Mouse (Mus musculus): ENCODE measurements at regions not wholly inside any gene's neighbourhood (a gene's known extent, or its start where the extent isn't known, plus 50 kb on each side); places are given as distances from the start of the nearest gene placed in this dataset.
A peak's percentile ranks its signal among the peaks of the same experiment; 100 is the strongest.

DNA sequence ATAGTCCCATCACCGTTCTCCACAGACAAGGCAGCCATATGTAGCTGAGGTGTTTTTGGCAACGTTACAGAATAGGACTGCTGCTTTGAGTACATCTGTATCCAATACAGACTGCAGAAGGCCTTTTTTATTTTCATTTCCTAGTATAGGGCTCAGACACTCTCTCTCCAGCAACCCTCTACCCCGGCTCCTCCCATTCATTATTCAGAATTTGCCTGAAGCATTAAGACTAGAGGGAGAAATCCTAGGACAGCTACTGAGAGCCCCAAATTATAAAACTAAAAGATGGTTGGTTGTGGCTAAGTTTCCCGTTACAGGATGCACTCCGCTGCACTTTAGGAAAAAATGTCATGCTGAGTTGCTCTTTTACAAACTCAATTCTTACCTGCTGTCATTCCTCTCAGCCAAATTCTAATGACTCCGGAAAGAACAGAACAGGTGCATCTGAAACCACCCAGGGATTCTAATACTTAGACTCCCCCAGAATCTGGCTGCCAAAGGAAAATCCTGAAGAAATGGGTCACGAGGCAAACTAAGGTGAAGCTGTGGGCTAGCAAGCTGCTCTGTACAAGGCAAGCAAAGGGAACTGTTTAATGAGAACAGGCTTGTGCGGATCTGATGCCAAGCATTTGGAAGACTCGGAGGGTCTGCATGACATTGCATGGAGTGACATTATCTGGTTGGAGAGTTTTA lies 189.1 kb upstream of the Dph6 start:
- 16% methylated on average over 9 of the region's 9 CpGs for WGBS
- DNase-seq = peak; percentile 23 to 69
- TF ChIP-seq CTCF (IDR thresholded peaks at IDR 0.05; ENCODE audit: borderline replicate concordance, insufficient read depth, low read depth, low read length) (no peak), POLR2A (IDR thresholded peaks at IDR 0.05; ENCODE audit: borderline replicate concordance, insufficient read depth, low read length) (no peak)
- Histone ChIP-seq H3K27ac (ENCODE audit: insufficient read depth, low read length) (no peak overlapping the region), H3K4me3 (replicated peaks; ENCODE audit: insufficient read depth, low read depth, low read length) (no peak overlapping the region), H3K27me3 (ENCODE audit: control insufficient read depth, insufficient read depth, low read length) (no peaks in the 10 kb centered on the region), H3K4me1 (ENCODE audit: control insufficient read depth, insufficient read depth, low read length) (peaks cover 8% of the 10 kb centered on the region; the same call in 1 of the 2 replicates)

GRCm38 (mm10) chr2:114844389-114844771 lies 189.6 kb upstream of the Dph6 start:
- Histone ChIP-seq H3K27me3 (ENCODE audit: control insufficient read depth, insufficient read depth, low read length) (no peaks in the 10 kb centered on the region), H3K27ac (ENCODE audit: insufficient read depth, low read length) (no peak overlapping the region), H3K4me1 (ENCODE audit: control insufficient read depth, insufficient read depth, low read length) (peaks cover 8% of the 10 kb centered on the region; the same call in 1 of the 2 replicates), H3K4me3 (replicated peaks; ENCODE audit: insufficient read depth, low read depth, low read length) (no peak overlapping the region)
- no peak for DNase-seq
- 31% methylated on average over 3 of the region's 3 CpGs for WGBS
- no peak for TF ChIP-seq POLR2A (IDR thresholded peaks at IDR 0.05; ENCODE audit: borderline replicate concordance, insufficient read depth, low read length)
- TF ChIP-seq CTCF (IDR thresholded peaks at IDR 0.05; ENCODE audit: borderline replicate concordance, insufficient read depth, low read depth, low read length) = no peak

GRCm38 (mm10) chr2:114848439-114848838 lies 193.7 kb upstream of the Dph6 start:
- Histone ChIP-seq H3K27ac (ENCODE audit: insufficient read depth, low read length) (no peak overlapping the region), H3K27me3 (ENCODE audit: control insufficient read depth, insufficient read depth, low read length) (no peaks in the 10 kb centered on the region), H3K4me1 (ENCODE audit: control insufficient read depth, insufficient read depth, low read length) (peaks cover 7% of the 10 kb centered on the region; the same call in 1 of the 2 replicates), H3K4me3 (replicated peaks; ENCODE audit: insufficient read depth, low read depth, low read length) (no peak overlapping the region)
- no peak for TF ChIP-seq POLR2A (IDR thresholded peaks at IDR 0.05; ENCODE audit: borderline replicate concordance, insufficient read depth, low read length)
- no peak for TF ChIP-seq CTCF (IDR thresholded peaks at IDR 0.05; ENCODE audit: borderline replicate concordance, insufficient read depth, low read depth, low read length)
- WGBS = 91% methylated on average over 5 of the region's 5 CpGs
- DNase-seq = no peak

GRCm38 (mm10) chr2:114848914-114849313 lies 194.2 kb upstream of the Dph6 start:
- Histone ChIP-seq H3K27me3 (ENCODE audit: control insufficient read depth, insufficient read depth, low read length) (no peaks in the 10 kb centered on the region), H3K27ac (ENCODE audit: insufficient read depth, low read length) (no peak overlapping the region), H3K4me1 (ENCODE audit: control insufficient read depth, insufficient read depth, low read length) (peaks cover 5% of the 10 kb centered on the region; the same call in 1 of the 2 replicates), H3K4me3 (replicated peaks; ENCODE audit: insufficient read depth, low read depth, low read length) (no peak overlapping the region)
- WGBS = 96% methylated on average over 2 of the region's 2 CpGs
- TF ChIP-seq POLR2A (IDR thresholded peaks at IDR 0.05; ENCODE audit: borderline replicate concordance, insufficient read depth, low read length) (no peak), CTCF (IDR thresholded peaks at IDR 0.05; ENCODE audit: borderline replicate concordance, insufficient read depth, low read depth, low read length) (no peak)
- no peak for DNase-seq

- H3K27me3 ChIP-seq (ENCODE audit: control insufficient read depth, insufficient read depth, low read length) = no peaks in the 10 kb centered on the region
- no peaks in the 10 kb centered on the region for H3K4me1 ChIP-seq (ENCODE audit: control insufficient read depth, insufficient read depth, low read length)
- no peak overlapping the region for H3K4me3 ChIP-seq (replicated peaks; ENCODE audit: insufficient read depth, low read depth, low read length)
- WGBS = 36% methylated on average over 13 of the region's 13 CpGs
- H3K27ac ChIP-seq (ENCODE audit: insufficient read depth, low read length) = no peak overlapping the region
- TF ChIP-seq CTCF (IDR thresholded peaks at IDR 0.05; ENCODE audit: borderline replicate concordance, insufficient read depth, low read depth, low read length) (peak; percentile 75; the same call in 1 of the 2 replicates), POLR2A (IDR thresholded peaks at IDR 0.05; ENCODE audit: borderline replicate concordance, insufficient read depth, low read length) (no peak)
- DNase-seq = peak; percentile 57 to 68
Measured at GRCm38 (mm10) chr2:114853715-114854530, 199.2 kb upstream of the Dph6 start.

DNA sequence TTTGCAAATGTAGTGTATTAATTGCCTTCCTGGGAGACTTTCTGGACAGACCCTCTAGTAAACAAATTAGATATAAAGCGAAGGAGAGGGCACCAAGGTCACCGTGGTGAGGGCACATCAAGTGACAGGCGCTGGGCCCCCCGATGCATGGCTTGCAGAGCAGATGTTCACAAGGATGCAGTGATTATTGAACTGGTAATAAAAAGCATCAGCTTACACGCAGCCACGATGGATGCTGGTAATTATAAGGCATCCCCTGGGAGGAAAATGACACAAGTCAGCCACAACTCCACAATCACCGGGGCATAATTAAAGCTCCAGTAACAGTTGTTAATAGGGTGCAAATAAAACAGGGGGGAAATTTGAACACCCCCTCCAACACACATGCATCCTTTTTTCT lies 217.5 kb upstream of the Dph6 start:
- Histone ChIP-seq H3K27me3 (ENCODE audit: control insufficient read depth, insufficient read depth, low read length) (no peaks in the 10 kb centered on the region), H3K4me1 (ENCODE audit: control insufficient read depth, insufficient read depth, low read length) (no peaks in the 10 kb centered on the region), H3K4me3 (replicated peaks; ENCODE audit: insufficient read depth, low read depth, low read length) (no peak overlapping the region), H3K27ac (ENCODE audit: insufficient read depth, low read length) (no peak overlapping the region)
- no peak for TF ChIP-seq CTCF (IDR thresholded peaks at IDR 0.05; ENCODE audit: borderline replicate concordance, insufficient read depth, low read depth, low read length)
- no peak for TF ChIP-seq POLR2A (IDR thresholded peaks at IDR 0.05; ENCODE audit: borderline replicate concordance, insufficient read depth, low read length)
- 21% methylated on average over 7 of the region's 7 CpGs for WGBS
- no peak for DNase-seq

GRCm38 (mm10) chr2:114873090-114873489 lies 218.3 kb upstream of the Dph6 start:
- Histone ChIP-seq H3K4me1 (ENCODE audit: control insufficient read depth, insufficient read depth, low read length) (no peaks in the 10 kb centered on the region), H3K4me3 (replicated peaks; ENCODE audit: insufficient read depth, low read depth, low read length) (no peak overlapping the region), H3K27ac (ENCODE audit: insufficient read depth, low read length) (no peak overlapping the region), H3K27me3 (ENCODE audit: control insufficient read depth, insufficient read depth, low read length) (no peaks in the 10 kb centered on the region)
- 72% methylated on average over 4 of the region's 4 CpGs for WGBS
- TF ChIP-seq CTCF (IDR thresholded peaks at IDR 0.05; ENCODE audit: borderline replicate concordance, insufficient read depth, low read depth, low read length) = no peak
- TF ChIP-seq POLR2A (IDR thresholded peaks at IDR 0.05; ENCODE audit: borderline replicate concordance, insufficient read depth, low read length) = no peak
- DNase-seq = no peak
